In genomic region chr16:81330539-81330938, GRCm38 (mm10) we compare ENCODE assay signal across 10 mouse cellular contexts.
DNase-seq lines count a peak whose midpoint lies in the region; ATAC-seq lines count a peak whose summit lies in the region.
"Had no signal": no experiment of that assay in that cellular context is flagged by ENCODE, and none has a peak within 500 bp of the region (broad histone marks: within the 10 kb centered on the region; RNA-seq: fewer than 3 reads in every experiment).

No protein-coding gene starts in this region.

- H3K27me3 ChIP-seq in kidney, embryonic 15.5 days: no peaks in the 10 kb centered on the region
- H3K27me3 ChIP-seq: limb, embryonic 15.5 days; stomach, embryonic 15.5 days had no signal

- DNase-seq in kidney, adult 18-20 months: peak; percentile 27
- DNase-seq in Muller cell, postnatal 12 days (ENCODE audit: inconsistent ontology term): peak; percentile 29
- peak; percentile 72 to 76 for DNase-seq in cerebellum, postnatal 14 days
- DNase-seq in left cerebral cortex, postnatal 14 days (ENCODE audit: low spot score in 2 of 2): peak; percentile 44 to 62
- DNase-seq in retina, embryonic 14.5 days (ENCODE audit: low spot score): peak; percentile 76
- DNase-seq in B cell, adult 2 months: no peak

- no peak overlapping the region for H3K9ac ChIP-seq in kidney, embryonic 15.5 days
- H3K9ac ChIP-seq: limb, embryonic 15.5 days; stomach, embryonic 15.5 days had no signal

- no peak overlapping the region for H3K27ac ChIP-seq in kidney, embryonic 15.5 days
- H3K27ac ChIP-seq: limb, embryonic 15.5 days; stomach, embryonic 15.5 days had no signal

- intact Hi-C loops in left cerebral cortex, postnatal 14 days (cut with DNase I): loop anchor here (5.0 kb wide), 1 partner anchor 1187 kb away; no protein-coding TSS in a partner anchor

- no peak for ATAC-seq in kidney, embryonic 15.5 days (replicated peaks; ENCODE audit: low FRiP score)
- peak; percentile 87 for ATAC-seq in granulocyte monocyte progenitor cell, adult 5-6 weeks (replicated peaks; ENCODE audit: poor library complexity, severe bottlenecking)

- no peaks in the 10 kb centered on the region for H3K9me3 ChIP-seq in kidney, embryonic 15.5 days (replicated peaks)
- H3K9me3 ChIP-seq: limb, embryonic 15.5 days; stomach, embryonic 15.5 days had no signal

- no peaks in the 10 kb centered on the region for H3K36me3 ChIP-seq in kidney, embryonic 15.5 days
- H3K36me3 ChIP-seq: limb, embryonic 15.5 days; stomach, embryonic 15.5 days had no signal

- H3K4me3 ChIP-seq in kidney, embryonic 15.5 days (replicated peaks): no peak overlapping the region
- H3K4me3 ChIP-seq: limb, embryonic 15.5 days; stomach, embryonic 15.5 days had no signal

- WGBS in kidney, embryonic 15.5 days: 18% methylated on average over 2 of the region's 2 CpGs

- no peak overlapping the region for H3K4me2 ChIP-seq in kidney, embryonic 15.5 days
- H3K4me2 ChIP-seq: limb, embryonic 15.5 days; stomach, embryonic 15.5 days had no signal

- H3K4me1 ChIP-seq in kidney, embryonic 15.5 days: no peaks in the 10 kb centered on the region
- H3K4me1 ChIP-seq: limb, embryonic 15.5 days; stomach, embryonic 15.5 days had no signal

Comparison
In these comparisons a context has a peak if more than half of its experiments do, and no peak if none do; other contexts are left out.
1. DNase-seq: peak in kidney, adult 18-20 months (single experiment), Muller cell, postnatal 12 days (single experiment), cerebellum, postnatal 14 days (2 of 2), left cerebral cortex, postnatal 14 days (2 of 2) and retina, embryonic 14.5 days (single experiment); none in B cell, adult 2 months (0 of 2).